Mouse (Mus musculus) stomach, embryonic 16.5 days (tissue): ENCODE measurements around the gene Hadhb. TPM values are rescaled to one million over a fixed set of nuclear protein-coding genes. Genes with fewer than 3 reads are reported as not detected.

Source experiments
- ATAC-seq: fragments of 200-750 bp; cut with Nextera tagmentation; 2 replicates; pipeline ENCODE4 v1.8.0; 2017; ENCODE audit warnings: moderate number of reproducible peaks, moderate TSS enrichment; ENCODE audit not compliant: insufficient read depth, low FRiP score
- H3K27ac ChIP-seq: fragments of 300-500 bp; sonication (generic); 2 replicates; pipeline ENCODE4 v1.5.1; 2014; ENCODE audit warnings: low read length
- H3K27me3 ChIP-seq: fragments of 300-500 bp; sonication (generic); 2 replicates; pipeline ENCODE4 v1.6.1; 2014; ENCODE audit warnings: low read length, control low read depth, mixed read lengths; ENCODE audit not compliant: control insufficient read depth, insufficient read depth
- H3K36me3 ChIP-seq: fragments of 300-500 bp; sonication (generic); 2 replicates; pipeline ENCODE4 v1.6.1; 2014; ENCODE audit warnings: low read length; ENCODE audit not compliant: control insufficient read depth, insufficient read depth
- H3K4me1 ChIP-seq: fragments of 300-500 bp; sonication (generic); 2 replicates; pipeline ENCODE4 v1.6.1; 2014; ENCODE audit warnings: low read length, control low read depth, mixed read lengths; ENCODE audit not compliant: control insufficient read depth, insufficient read depth
- H3K4me2 ChIP-seq: fragments of 300-500 bp; sonication (generic); 2 replicates; pipeline ENCODE4 v1.6.1; 2014; ENCODE audit warnings: low read depth, low read length, mixed read lengths
- H3K4me3 ChIP-seq: fragments of 300-500 bp; sonication (generic); replicated peaks from 2 replicates; pipeline ENCODE4 v1.5.1; 2014; ENCODE audit warnings: mild to moderate bottlenecking, low read length
- H3K9ac ChIP-seq: fragments of 300-500 bp; sonication (generic); 2 replicates; pipeline ENCODE4 v1.6.1; 2014; ENCODE audit warnings: low read length
- H3K9me3 ChIP-seq: fragments of 300-500 bp; sonication (generic); replicated peaks from 2 replicates; pipeline ENCODE4 v1.6.1; 2016; ENCODE audit warnings: low read length, control low read depth; ENCODE audit not compliant: control insufficient read depth
- WGBS: fragments of 180-500 bp; shearing (Covaris S2); extraction: QIAGEN DNeasy Blood & Tissue Kit; methylation state at CpG from one replicate; pipeline ENCODE4 v1.1.7; 2014; 5-methylcytosine and 5-hydroxymethylcytosine counted together
- polyA plus RNA-seq: library from polyadenylated mRNA; unstranded; fragments of >200 nt; fragmentation: Nextera tagmentation; extraction: Ambion mirVana; gene quantifications from 2 replicates; pipeline ENCODE4 v1.2.1, GENCODE M21; 2015

Hadhb gene
- 212 and 217 TPM in 2 replicates for polyA plus RNA-seq

GRCm38 (mm10) chr5:30154474-30155394 is at the start of gene Hadhb, which contains the start of gene Hadha:
Hadhb (plus strand) TSS chr5:30155248.
Hadha (minus strand) TSS chr5:30155162.
- ATAC-seq: peak; percentile 91
- Histone ChIP-seq H3K4me1 (peaks cover 20% of the 10 kb centered on the region), H3K27me3 (no peaks in the 10 kb centered on the region), H3K4me3 (peak within 1 kb of the TSS; percentile 97), H3K9ac (peak within 1 kb of the TSS; percentile 96), H3K36me3 (no peaks in the 10 kb centered on the region), H3K9me3 (no peaks in the 10 kb centered on the region), H3K27ac (peak within 1 kb of the TSS; percentile 95), H3K4me2 (peak within 1 kb of the TSS; percentile 73)
- WGBS: under 1% methylated on average over 53 of the region's 53 CpGs

- H3K27ac ChIP-seq: no peak within 1 kb of the TSS
- no peak for ATAC-seq
- peak within 1 kb of the TSS; percentile 65 for H3K9ac ChIP-seq
These were observed 49.3 kb upstream of the Hadhb start, which contains the start of gene 3110082J24Rik for GRCm38 (mm10) chr5:30105668-30106300. 3110082J24Rik (minus strand) TSS chr5:30106086.

DNA sequence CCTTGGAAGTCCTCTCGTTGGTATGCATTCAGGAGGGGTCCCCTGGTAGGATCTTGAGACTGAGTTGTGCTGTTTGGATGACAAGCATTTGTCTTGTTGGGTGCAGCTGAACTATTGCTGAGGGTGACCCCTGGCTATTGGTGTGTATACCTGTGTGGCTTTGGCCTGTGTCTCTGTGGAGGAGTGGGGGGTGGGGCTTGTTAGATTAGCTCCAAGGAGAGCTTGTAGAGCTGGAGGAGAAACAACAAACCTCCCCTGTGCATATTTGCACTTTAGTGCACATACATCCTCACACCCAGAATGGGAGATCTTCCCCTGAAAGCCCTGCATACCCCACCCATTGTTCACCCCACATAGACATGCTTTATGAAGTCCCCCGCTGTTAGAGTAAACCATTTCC is 48.3 kb upstream of the Hadhb start:
- Histone ChIP-seq H3K27ac (no peak overlapping the region), H3K9me3 (no peaks in the 10 kb centered on the region), H3K4me3 (no peak overlapping the region), H3K9ac (no peak overlapping the region), H3K36me3 (no peaks in the 10 kb centered on the region), H3K4me2 (no peak overlapping the region), H3K4me1 (peaks cover 28% of the 10 kb centered on the region), H3K27me3 (peaks cover 29% of the 10 kb centered on the region)
- no peak for ATAC-seq
- 25% methylated on average over 2 of the region's 2 CpGs for WGBS

More at GRCm38 (mm10) chr5:30105668-30106300, 49.3 kb upstream of the Hadhb start, which contains the start of gene 3110082J24Rik:
- 3% methylated on average over 29 of the region's 29 CpGs for WGBS
- H3K36me3 ChIP-seq: no peaks in the 10 kb centered on the region
- peaks cover 18% of the 10 kb centered on the region for H3K4me1 ChIP-seq
- H3K4me2 ChIP-seq: peak within 1 kb of the TSS; percentile 96
- H3K27me3 ChIP-seq: peaks cover 25% of the 10 kb centered on the region
- H3K4me3 ChIP-seq: peak within 1 kb of the TSS; percentile 56
- no peaks in the 10 kb centered on the region for H3K9me3 ChIP-seq

DNA sequence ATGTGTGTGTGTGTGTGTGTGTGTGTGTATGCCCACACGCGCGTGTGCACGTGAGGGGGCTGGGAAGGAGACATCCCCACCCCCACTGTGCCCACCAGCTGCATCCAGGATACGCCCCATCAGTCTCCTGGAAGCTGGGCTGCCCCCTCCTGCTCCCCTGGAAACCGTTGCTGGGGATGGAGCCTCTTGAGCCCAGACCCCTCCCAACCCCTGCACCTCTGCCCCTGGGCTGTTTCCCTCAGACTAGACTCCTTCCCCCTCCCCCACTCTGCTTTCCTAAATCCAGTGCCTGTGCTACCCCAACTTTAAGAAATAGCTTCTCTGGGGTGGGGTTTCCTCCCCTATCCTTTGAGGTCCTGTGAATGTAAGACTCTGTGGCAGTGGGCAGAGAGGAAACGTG is 47.9 kb upstream of the Hadhb start:
- ATAC-seq: no peak
- Histone ChIP-seq H3K4me2 (no peak overlapping the region), H3K27ac (no peak overlapping the region), H3K27me3 (peaks cover 30% of the 10 kb centered on the region), H3K9me3 (no peaks in the 10 kb centered on the region), H3K4me1 (peaks cover 28% of the 10 kb centered on the region), H3K9ac (no peak overlapping the region), H3K4me3 (no peak overlapping the region), H3K36me3 (no peaks in the 10 kb centered on the region)
- 21% methylated on average over 7 of the region's 7 CpGs for WGBS

DNA sequence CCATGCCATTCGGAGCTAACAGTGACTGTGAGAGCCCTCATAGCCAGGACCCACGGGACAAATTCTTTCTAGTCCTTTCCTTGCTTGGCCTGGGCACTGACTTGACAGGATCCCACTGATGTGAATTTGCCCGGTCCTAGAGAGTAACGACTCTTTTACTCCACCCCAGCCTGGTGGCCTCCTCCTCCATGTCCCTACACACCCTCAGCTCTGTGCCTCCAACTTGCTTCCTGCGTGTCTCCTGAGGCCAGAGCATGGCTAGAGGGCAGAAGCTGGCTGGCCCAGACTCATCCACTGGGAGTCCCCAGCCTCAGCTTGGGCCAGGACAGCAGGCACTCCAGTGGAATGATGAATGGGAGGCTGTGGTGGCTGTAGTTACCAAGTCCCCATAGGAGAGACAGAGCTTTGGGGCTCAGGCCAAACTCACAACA is 47.4 kb upstream of the Hadhb start:
- Histone ChIP-seq H3K4me2 (no peak overlapping the region), H3K4me1 (peaks cover 28% of the 10 kb centered on the region), H3K27ac (no peak overlapping the region), H3K9ac (no peak overlapping the region), H3K36me3 (no peaks in the 10 kb centered on the region), H3K9me3 (no peaks in the 10 kb centered on the region), H3K27me3 (peaks cover 33% of the 10 kb centered on the region), H3K4me3 (no peak overlapping the region)
- WGBS: 21% methylated on average over 5 of the region's 5 CpGs
- ATAC-seq: no peak

GRCm38 (mm10) chr5:30108233-30108632 is 46.8 kb upstream of the Hadhb start:
- Histone ChIP-seq H3K9me3 (no peaks in the 10 kb centered on the region), H3K4me1 (peaks cover 28% of the 10 kb centered on the region)

GRCm38 (mm10) chr5:30109899-30110298 is 45.1 kb upstream of the Hadhb start:
- Histone ChIP-seq H3K9me3 (no peaks in the 10 kb centered on the region), H3K36me3 (no peaks in the 10 kb centered on the region), H3K27me3 (peaks cover 38% of the 10 kb centered on the region), H3K4me1 (peaks cover 27% of the 10 kb centered on the region), H3K27ac (no peak overlapping the region), H3K4me3 (no peak overlapping the region), H3K4me2 (no peak overlapping the region), H3K9ac (no peak overlapping the region)
- ATAC-seq: no peak
- WGBS: 56% methylated on average over 2 of the region's 2 CpGs

More at GRCm38 (mm10) chr5:30108233-30108632, 46.8 kb upstream of the Hadhb start:
- Histone ChIP-seq H3K36me3 (no peaks in the 10 kb centered on the region), H3K4me3 (no peak overlapping the region), H3K27ac (no peak overlapping the region), H3K4me2 (no peak overlapping the region), H3K9ac (no peak overlapping the region), H3K27me3 (peaks cover 38% of the 10 kb centered on the region)
- 81% methylated on average over 6 of the region's 6 CpGs for WGBS
- ATAC-seq: no peak

GRCm38 (mm10) chr5:30110371-30111060 is 44.5 kb upstream of the Hadhb start:
- H3K9me3 ChIP-seq: no peaks in the 10 kb centered on the region
- peak overlapping the region; percentile 49 for H3K4me2 ChIP-seq
- peaks cover 32% of the 10 kb centered on the region for H3K27me3 ChIP-seq
- H3K9ac ChIP-seq: no peak overlapping the region
- peaks cover 23% of the 10 kb centered on the region for H3K4me1 ChIP-seq
- no peak for ATAC-seq
- H3K4me3 ChIP-seq: peak overlapping the region; percentile 15
- 14% methylated on average over 22 of the region's 22 CpGs for WGBS
- H3K36me3 ChIP-seq: no peaks in the 10 kb centered on the region
- H3K27ac ChIP-seq: no peak overlapping the region
